ENCODE assay signal across 20 mouse cellular contexts in the genomic region with DNA sequence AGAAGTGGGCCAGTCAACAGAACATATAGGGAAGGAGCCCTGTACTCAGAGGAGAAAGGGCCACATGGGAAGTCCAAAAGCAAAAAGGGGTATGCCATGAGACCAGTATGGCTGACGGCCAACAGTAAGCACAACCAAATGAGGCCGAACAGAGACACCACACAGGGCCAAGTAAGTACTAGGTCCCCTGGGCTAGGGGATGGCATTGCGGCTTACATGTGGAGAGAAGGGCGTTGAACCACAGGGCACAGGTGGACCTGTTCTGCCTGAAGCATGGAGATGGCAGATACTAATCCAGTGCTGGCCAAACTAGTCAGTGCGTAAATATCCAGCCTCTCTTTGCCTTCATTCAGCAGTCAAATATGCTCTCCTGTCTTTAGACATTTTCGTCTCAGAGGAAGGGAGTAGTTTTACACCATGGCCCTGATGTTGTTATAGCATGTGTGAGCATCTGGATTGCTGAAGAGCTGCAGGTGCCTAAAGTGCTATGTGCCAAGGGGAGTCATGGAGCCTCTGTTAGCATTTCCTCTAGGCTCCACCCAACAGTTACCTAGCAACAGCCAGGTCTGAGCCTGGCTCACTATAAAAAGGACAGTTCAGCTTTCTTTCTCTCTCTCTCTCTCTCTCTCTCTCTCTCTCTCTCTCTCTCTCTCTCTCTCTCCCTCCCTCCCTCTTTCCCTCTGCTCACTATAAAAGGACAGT. TPM values are rescaled to one million over a fixed set of nuclear protein-coding genes. Genes with fewer than 3 reads are reported as not detected.
DNase-seq lines count a peak whose midpoint lies in the region; ATAC-seq lines count a peak whose summit lies in the region.
"Had no signal": no experiment of that assay in that cellular context is flagged by ENCODE, and none has a peak within 500 bp of the region (broad histone marks: within the 10 kb centered on the region; RNA-seq: fewer than 3 reads in every experiment).

No protein-coding gene starts in this region.

- H3K4me2 ChIP-seq in forebrain, embryonic 14.5 days (ENCODE audit: low read length), result no peak overlapping the region
- no peak overlapping the region for H3K4me2 ChIP-seq in forebrain, embryonic 15.5 days (replicated peaks)
- no peak overlapping the region for H3K4me2 ChIP-seq in intestine, embryonic 14.5 days (ENCODE audit: low read length)
- no peak overlapping the region for H3K4me2 ChIP-seq in intestine, embryonic 15.5 days (replicated peaks)
- no peak overlapping the region for H3K4me2 ChIP-seq in neural tube, embryonic 15.5 days
- H3K4me2 ChIP-seq: embryonic facial prominence, embryonic 13.5 days; liver, embryonic 15.5 days; neural tube, embryonic 13.5 days had no signal

- no peak overlapping the region for H3K4me3 ChIP-seq in forebrain, embryonic 14.5 days (ENCODE audit: low read depth, low read length)
- H3K4me3 ChIP-seq in forebrain, embryonic 15.5 days, result no peak overlapping the region
- H3K4me3 ChIP-seq in intestine, embryonic 14.5 days (ENCODE audit: low read depth, low read length), result no peak overlapping the region
- no peak overlapping the region for H3K4me3 ChIP-seq in intestine, embryonic 15.5 days (replicated peaks)
- H3K4me3 ChIP-seq in neural tube, embryonic 15.5 days (replicated peaks), result no peak overlapping the region
- H3K4me3 ChIP-seq: embryonic facial prominence, embryonic 13.5 days; layer of hippocampus, adult 2 months; liver, embryonic 15.5 days; neural tube, embryonic 13.5 days had no signal

- H3K36me3 ChIP-seq in forebrain, embryonic 14.5 days (ENCODE audit: control insufficient read depth, insufficient read depth, low read length), result no peaks in the 10 kb centered on the region
- no peaks in the 10 kb centered on the region for H3K36me3 ChIP-seq in forebrain, embryonic 15.5 days
- no peaks in the 10 kb centered on the region for H3K36me3 ChIP-seq in intestine, embryonic 14.5 days (ENCODE audit: control insufficient read depth, insufficient read depth, low read length)
- no peaks in the 10 kb centered on the region for H3K36me3 ChIP-seq in intestine, embryonic 15.5 days
- H3K36me3 ChIP-seq in neural tube, embryonic 15.5 days, result no peaks in the 10 kb centered on the region
- H3K36me3 ChIP-seq: embryonic facial prominence, embryonic 13.5 days; liver, embryonic 15.5 days; neural tube, embryonic 13.5 days had no signal

- no peaks in the 10 kb centered on the region for H3K9me3 ChIP-seq in forebrain, embryonic 14.5 days (replicated peaks; ENCODE audit: control insufficient read depth, low read length)
- no peaks in the 10 kb centered on the region for H3K9me3 ChIP-seq in forebrain, embryonic 15.5 days
- no peaks in the 10 kb centered on the region for H3K9me3 ChIP-seq in intestine, embryonic 14.5 days (ENCODE audit: control insufficient read depth, low read length)
- no peaks in the 10 kb centered on the region for H3K9me3 ChIP-seq in intestine, embryonic 15.5 days
- H3K9me3 ChIP-seq in neural tube, embryonic 15.5 days (replicated peaks), result no peaks in the 10 kb centered on the region
- H3K9me3 ChIP-seq: embryonic facial prominence, embryonic 13.5 days; liver, embryonic 15.5 days; neural tube, embryonic 13.5 days had no signal

- no peaks in the 10 kb centered on the region for H3K4me1 ChIP-seq in forebrain, embryonic 14.5 days (ENCODE audit: control insufficient read depth, insufficient read depth, low read length)
- no peaks in the 10 kb centered on the region for H3K4me1 ChIP-seq in forebrain, embryonic 15.5 days
- H3K4me1 ChIP-seq in intestine, embryonic 14.5 days (replicated peaks; ENCODE audit: control insufficient read depth, insufficient read depth, low read length), result no peaks in the 10 kb centered on the region
- H3K4me1 ChIP-seq in intestine, embryonic 15.5 days (replicated peaks), result no peaks in the 10 kb centered on the region
- no peaks in the 10 kb centered on the region for H3K4me1 ChIP-seq in neural tube, embryonic 15.5 days
- H3K4me1 ChIP-seq: embryonic facial prominence, embryonic 13.5 days; liver, embryonic 15.5 days; neural tube, embryonic 13.5 days had no signal

- no peak overlapping the region for H3K27ac ChIP-seq in forebrain, embryonic 14.5 days (ENCODE audit: low read depth, low read length)
- no peak overlapping the region for H3K27ac ChIP-seq in forebrain, embryonic 15.5 days (replicated peaks)
- H3K27ac ChIP-seq in intestine, embryonic 14.5 days (ENCODE audit: low read depth), result no peak overlapping the region
- no peak overlapping the region for H3K27ac ChIP-seq in intestine, embryonic 15.5 days
- H3K27ac ChIP-seq in neural tube, embryonic 15.5 days (replicated peaks), result no peak overlapping the region
- H3K27ac ChIP-seq: embryonic facial prominence, embryonic 13.5 days; layer of hippocampus, adult 2 months; liver, embryonic 15.5 days; macrophage; neural tube, embryonic 13.5 days had no signal

- H3K9ac ChIP-seq in forebrain, embryonic 14.5 days (ENCODE audit: low read length), result no peak overlapping the region
- H3K9ac ChIP-seq in forebrain, embryonic 15.5 days (replicated peaks), result no peak overlapping the region
- no peak overlapping the region for H3K9ac ChIP-seq in intestine, embryonic 14.5 days (ENCODE audit: low read length)
- no peak overlapping the region for H3K9ac ChIP-seq in intestine, embryonic 15.5 days
- H3K9ac ChIP-seq in neural tube, embryonic 15.5 days (replicated peaks), result no peak overlapping the region
- H3K9ac ChIP-seq: embryonic facial prominence, embryonic 13.5 days; liver, embryonic 15.5 days; neural tube, embryonic 13.5 days had no signal

- no peaks in the 10 kb centered on the region for H3K27me3 ChIP-seq in forebrain, embryonic 14.5 days (replicated peaks; ENCODE audit: control insufficient read depth, insufficient read depth, low read length)
- no peaks in the 10 kb centered on the region for H3K27me3 ChIP-seq in forebrain, embryonic 15.5 days
- no peaks in the 10 kb centered on the region for H3K27me3 ChIP-seq in intestine, embryonic 14.5 days (replicated peaks; ENCODE audit: control insufficient read depth, insufficient read depth, low read length)
- no peaks in the 10 kb centered on the region for H3K27me3 ChIP-seq in intestine, embryonic 15.5 days (replicated peaks)
- no peaks in the 10 kb centered on the region for H3K27me3 ChIP-seq in neural tube, embryonic 15.5 days (replicated peaks)
- H3K27me3 ChIP-seq: CH12.LX; embryonic facial prominence, embryonic 13.5 days; liver, embryonic 15.5 days; neural tube, embryonic 13.5 days had no signal

- WGBS in forebrain, embryonic 14.5 days, result 86% methylated on average over 6 of the region's 6 CpGs
- WGBS in forebrain, embryonic 15.5 days, result 91% methylated on average over 6 of the region's 6 CpGs
- 81% methylated on average over 6 of the region's 6 CpGs for WGBS in intestine, embryonic 14.5 days
- whole genome bisulfite sequencing in intestine, embryonic 15.5 days, result 84% methylated on average over 6 of the region's 6 CpGs
- WGBS in neural tube, embryonic 15.5 days, result 82% methylated on average over 6 of the region's 6 CpGs

- peak; percentile 26; the same call in 1 of the 2 replicates for ATAC-seq in forebrain, embryonic 14.5 days
- ATAC-seq in forebrain, embryonic 15.5 days (replicated peaks), result no peak
- 0 out of 2 replicates have a peak, but pooled peaks have one; percentile 55 for ATAC-seq in intestine, embryonic 14.5 days (replicated peaks; ENCODE audit: low FRiP score, low TSS enrichment, low read depth)
- no peak for ATAC-seq in intestine, embryonic 15.5 days
- peak; percentile 72 for ATAC-seq in neural tube, embryonic 15.5 days (ENCODE audit: low FRiP score)

- DNase-seq in forebrain, embryonic 14.5 days (ENCODE audit: low spot score), result no peak
- no peak for DNase-seq in intestine, embryonic 14.5 days (ENCODE audit: low spot score)
- DNase-seq in neural tube, embryonic 10.5 days (ENCODE audit: extremely low spot score, low spot score), result no peak
- DNase-seq in adrenal gland, postnatal 36 days, result no peak
- DNase-seq: adrenal gland, postnatal 14 days; cerebellum, adult 2 months; kidney, adult 11 months; kidney, postnatal 10 days; left cerebral cortex, postnatal 4 days; right cerebral cortex, postnatal 25 days; thymus, postnatal 25 days had no signal

RNA-seq across cellular contexts. Expression of gene Tet2, which starts 14.6 kb away (rescaled TPM):
- 13.1 and 17.0 TPM in 2 replicates for polyA plus RNA-seq in forebrain, embryonic 14.5 days (2014; fragmentation: Nextera tagmentation; extraction: Ambion mirVana)
- polyA plus RNA-seq in forebrain, embryonic 15.5 days (2015; fragmentation: Nextera tagmentation; extraction: Ambion mirVana), result 18.0 and 21.3 TPM in 2 replicates
- 17.9 and 19.7 TPM in 2 replicates for polyA plus RNA-seq in intestine, embryonic 14.5 days (2014; fragmentation: Nextera tagmentation; extraction: Ambion mirVana)
- polyA plus RNA-seq in intestine, embryonic 15.5 days (2015; fragmentation: Nextera tagmentation; extraction: Ambion mirVana), result 13.6 and 15.0 TPM in 2 replicates
- polyA plus RNA-seq in neural tube, embryonic 15.5 days (2015; fragmentation: Nextera tagmentation; extraction: Ambion mirVana), result 15.2 and 15.7 TPM in 2 replicates
- total RNA-seq in adrenal gland, postnatal 36 days (2021), result 10 to 100 TPM; 34.1 to 39.5 TPM

Comparison
In these comparisons a context has a peak if more than half of its experiments do, and no peak if none do; other contexts are left out.
1. ATAC-seq: peak in forebrain, embryonic 14.5 days (single experiment), intestine, embryonic 14.5 days (single experiment) and neural tube, embryonic 15.5 days (single experiment); none in forebrain, embryonic 15.5 days (single experiment) and intestine, embryonic 15.5 days (single experiment).